Mouse (Mus musculus): ENCODE data around the gene Gm42421. TPM values are rescaled to one million over a fixed set of nuclear protein-coding genes. Genes with fewer than 3 reads are reported as not detected.

The Gm42421 gene
- polyA plus RNA-seq, 1 experiment from 2014 or later: 0.65 TPM

DNA sequence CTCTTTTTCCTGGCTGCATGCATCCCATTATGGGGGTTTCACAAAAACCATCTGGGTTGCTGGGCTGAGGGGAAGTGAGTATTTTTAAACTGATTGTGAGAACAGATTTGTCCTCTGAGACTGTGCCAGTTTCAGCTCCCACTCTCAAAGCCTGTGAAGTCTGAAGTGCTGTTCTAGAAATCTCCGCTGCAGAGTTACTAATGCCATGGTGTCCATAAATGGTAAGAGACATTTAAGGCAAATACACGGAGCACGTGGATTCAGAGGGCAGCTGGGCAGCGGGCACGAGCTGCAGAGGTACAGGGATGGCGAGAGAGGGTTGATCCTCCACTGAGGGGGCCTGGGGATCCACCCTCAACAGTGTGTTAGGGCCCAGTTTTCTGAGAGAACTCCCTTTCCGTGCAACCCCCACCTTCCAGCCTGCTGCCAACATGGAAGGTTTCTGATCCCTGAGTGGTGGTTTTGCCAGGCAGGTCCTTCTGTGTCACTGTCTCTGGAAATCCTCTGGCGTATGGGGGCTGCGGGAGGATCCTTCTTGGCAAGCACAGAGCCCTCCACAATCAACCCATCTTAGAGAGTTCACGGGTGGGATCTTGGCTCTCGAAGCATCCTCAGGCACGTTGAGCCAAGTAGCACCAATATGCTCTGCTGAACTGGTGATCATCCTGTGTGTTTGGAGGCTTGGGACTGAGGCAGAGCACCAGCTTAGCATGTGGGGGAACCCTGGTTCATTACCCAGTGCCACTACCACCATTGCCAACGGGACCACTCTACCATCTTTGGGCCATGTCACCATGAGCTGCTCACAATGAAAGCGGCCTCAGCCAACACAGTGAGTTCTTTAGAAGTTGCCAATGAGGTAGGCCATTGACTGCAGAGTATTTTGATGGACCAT is 15.5 kb downstream of the Gm42421 start:
- H3K4me3 ChIP-seq: no peak overlapping the region
- H3K36me3 ChIP-seq: no peaks in the 10 kb centered on the region
- H3K9me3 ChIP-seq: no peaks in the 10 kb centered on the region
- H3K4me1 ChIP-seq: no peaks in the 10 kb centered on the region
- H3K9ac ChIP-seq: no peak overlapping the region
- 83% methylated on average over 14 of the region's 14 CpGs for WGBS
- no peak overlapping the region for H3K4me2 ChIP-seq
- no peak overlapping the region for H3K27ac ChIP-seq
- H3K27me3 ChIP-seq: no peaks in the 10 kb centered on the region
- no peak for ATAC-seq (ENCODE audit: borderline replicate concordance, extremely low read depth, low FRiP score, low TSS enrichment)

DNA sequence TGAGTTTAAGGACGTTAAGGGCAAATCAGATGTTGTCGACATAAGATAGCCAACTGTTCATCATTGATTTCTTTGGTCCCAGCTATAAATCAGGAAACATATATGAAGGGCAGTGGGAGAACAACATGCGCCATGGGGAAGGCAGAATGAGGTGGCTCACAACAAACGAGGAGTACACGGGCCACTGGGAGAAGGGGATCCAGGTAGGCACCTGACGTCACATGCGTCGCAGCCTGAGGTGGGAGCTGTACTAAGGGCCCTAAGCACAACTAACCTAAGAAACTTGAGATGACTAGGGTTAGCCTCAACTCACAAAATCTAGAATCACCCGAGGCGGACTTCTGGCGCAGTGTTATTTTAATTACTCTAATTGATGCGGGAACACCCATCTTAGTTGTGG is 20.4 kb downstream of the Gm42421 start:
- no peak overlapping the region for H3K27ac ChIP-seq
- H3K27me3 ChIP-seq: no peaks in the 10 kb centered on the region
- no peaks in the 10 kb centered on the region for H3K4me1 ChIP-seq
- H3K4me2 ChIP-seq: no peak overlapping the region
- no peak for ATAC-seq (ENCODE audit: borderline replicate concordance, extremely low read depth, low FRiP score, low TSS enrichment)
- 84% methylated on average over 12 of the region's 12 CpGs for WGBS
- no peak overlapping the region for H3K9ac ChIP-seq
- H3K36me3 ChIP-seq: no peaks in the 10 kb centered on the region
- H3K9me3 ChIP-seq: no peaks in the 10 kb centered on the region
- no peak overlapping the region for H3K4me3 ChIP-seq

DNA sequence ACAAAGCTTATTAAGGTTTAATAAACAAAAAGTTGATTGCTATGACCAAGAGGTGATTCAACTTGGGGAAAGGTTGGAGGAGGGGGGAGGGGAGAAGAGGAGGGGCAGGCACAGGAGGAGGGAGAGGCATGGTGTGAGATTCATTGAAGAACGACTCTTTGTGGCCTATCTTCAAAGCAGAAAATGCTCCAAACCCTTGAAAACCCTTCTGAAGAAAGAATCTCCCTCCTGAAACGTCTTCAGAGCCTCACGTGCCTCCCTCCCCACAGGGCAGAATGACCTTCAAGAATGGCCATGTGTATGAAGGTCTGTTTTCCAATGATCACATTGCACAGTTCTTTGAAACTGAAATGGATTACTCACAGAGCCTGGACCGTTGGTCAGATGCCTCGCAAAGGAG is 22.0 kb downstream of the Gm42421 start:
- ATAC-seq (ENCODE audit: borderline replicate concordance, extremely low read depth, low FRiP score, low TSS enrichment): no peak
- Histone ChIP-seq H3K9me3 (no peaks in the 10 kb centered on the region), H3K4me2 (no peak overlapping the region), H3K4me1 (no peaks in the 10 kb centered on the region), H3K4me3 (no peak overlapping the region), H3K9ac (no peak overlapping the region), H3K27me3 (no peaks in the 10 kb centered on the region), H3K27ac (no peak overlapping the region), H3K36me3 (no peaks in the 10 kb centered on the region)
- WGBS: 36% methylated on average over 5 of the region's 5 CpGs

DNA sequence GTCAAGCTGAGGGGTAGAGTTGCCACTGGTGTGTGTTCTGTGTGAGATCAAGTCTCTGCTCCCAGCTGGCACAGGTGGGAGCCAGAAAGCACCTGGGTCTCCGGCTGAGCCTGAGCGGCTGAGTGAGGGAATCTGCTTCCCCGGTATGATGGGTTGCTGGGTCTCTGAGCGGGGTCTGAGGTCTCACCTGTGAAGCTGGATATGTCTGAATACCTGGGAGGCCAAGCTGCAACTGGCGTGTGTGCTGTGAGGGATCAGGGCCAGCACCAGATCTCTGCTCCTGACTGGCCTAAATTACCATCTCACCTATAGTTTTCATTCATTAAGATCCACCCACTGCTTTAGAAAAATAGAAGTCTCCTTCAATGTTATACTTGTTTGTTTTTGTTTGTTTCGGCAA is 29.1 kb downstream of the Gm42421 start:
- Histone ChIP-seq H3K4me3 (no peak overlapping the region), H3K36me3 (no peaks in the 10 kb centered on the region), H3K27me3 (no peaks in the 10 kb centered on the region), H3K9me3 (no peaks in the 10 kb centered on the region), H3K4me1 (no peaks in the 10 kb centered on the region), H3K4me2 (no peak overlapping the region), H3K27ac (no peak overlapping the region), H3K9ac (no peak overlapping the region)
- WGBS: 86% methylated on average over 6 of the region's 6 CpGs
- ATAC-seq (ENCODE audit: borderline replicate concordance, extremely low read depth, low FRiP score, low TSS enrichment): no peak

DNA sequence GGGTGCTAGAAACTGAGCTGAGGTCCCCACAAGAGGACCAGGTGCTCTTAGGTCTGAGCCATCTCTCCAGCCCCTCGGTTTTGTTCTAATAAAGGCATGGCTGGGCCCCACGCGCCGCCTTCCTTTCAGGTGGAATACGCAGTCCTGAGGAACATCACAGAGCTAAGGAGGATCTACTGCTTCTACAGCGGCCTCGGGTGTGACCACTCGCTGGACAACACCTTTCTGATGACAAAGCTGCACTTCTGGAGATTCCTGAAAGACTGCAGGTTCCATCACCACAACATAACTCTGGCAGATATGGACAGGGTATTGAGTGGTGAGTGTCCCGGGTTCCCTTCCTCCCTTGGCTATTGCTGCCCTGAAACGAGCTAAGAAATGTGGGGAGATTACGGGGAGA is 31.6 kb downstream of the Gm42421 start:
- Histone ChIP-seq H3K27me3 (no peaks in the 10 kb centered on the region), H3K36me3 (no peaks in the 10 kb centered on the region), H3K4me2 (no peak overlapping the region), H3K9ac (no peak overlapping the region), H3K4me3 (no peak overlapping the region), H3K9me3 (no peaks in the 10 kb centered on the region), H3K4me1 (no peaks in the 10 kb centered on the region), H3K27ac (no peak overlapping the region)
- no peak for ATAC-seq (ENCODE audit: borderline replicate concordance, extremely low read depth, low FRiP score, low TSS enrichment)
- 92% methylated on average over 11 of the region's 11 CpGs for WGBS

DNA sequence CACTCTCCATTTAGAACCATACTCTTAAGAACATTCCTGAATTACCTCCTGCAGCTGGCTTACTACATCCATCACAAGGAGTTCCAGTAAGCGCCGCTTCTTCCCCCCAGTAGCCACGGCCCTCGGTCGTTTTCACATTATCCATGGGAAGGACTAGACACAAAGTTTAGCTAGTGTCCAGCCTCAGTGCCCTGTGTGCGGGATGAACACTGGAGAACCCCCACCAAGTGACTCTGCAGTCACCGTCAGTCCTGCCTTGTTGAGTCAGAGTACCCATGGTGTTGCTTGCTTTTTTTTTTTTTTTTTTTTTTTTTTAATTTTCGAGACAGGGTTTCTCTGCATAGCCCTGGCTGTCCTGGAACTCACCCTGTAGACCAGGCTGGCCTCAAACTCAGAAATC is 33.2 kb downstream of the Gm42421 start:
- 86% methylated on average over 8 of the region's 8 CpGs for WGBS
- no peaks in the 10 kb centered on the region for H3K27me3 ChIP-seq
- ATAC-seq (ENCODE audit: borderline replicate concordance, extremely low read depth, low FRiP score, low TSS enrichment): no peak
- no peaks in the 10 kb centered on the region for H3K9me3 ChIP-seq
- H3K4me3 ChIP-seq: no peak overlapping the region
- no peak overlapping the region for H3K4me2 ChIP-seq
- H3K27ac ChIP-seq: no peak overlapping the region
- no peaks in the 10 kb centered on the region for H3K4me1 ChIP-seq
- H3K9ac ChIP-seq: no peak overlapping the region
- no peaks in the 10 kb centered on the region for H3K36me3 ChIP-seq

DNA sequence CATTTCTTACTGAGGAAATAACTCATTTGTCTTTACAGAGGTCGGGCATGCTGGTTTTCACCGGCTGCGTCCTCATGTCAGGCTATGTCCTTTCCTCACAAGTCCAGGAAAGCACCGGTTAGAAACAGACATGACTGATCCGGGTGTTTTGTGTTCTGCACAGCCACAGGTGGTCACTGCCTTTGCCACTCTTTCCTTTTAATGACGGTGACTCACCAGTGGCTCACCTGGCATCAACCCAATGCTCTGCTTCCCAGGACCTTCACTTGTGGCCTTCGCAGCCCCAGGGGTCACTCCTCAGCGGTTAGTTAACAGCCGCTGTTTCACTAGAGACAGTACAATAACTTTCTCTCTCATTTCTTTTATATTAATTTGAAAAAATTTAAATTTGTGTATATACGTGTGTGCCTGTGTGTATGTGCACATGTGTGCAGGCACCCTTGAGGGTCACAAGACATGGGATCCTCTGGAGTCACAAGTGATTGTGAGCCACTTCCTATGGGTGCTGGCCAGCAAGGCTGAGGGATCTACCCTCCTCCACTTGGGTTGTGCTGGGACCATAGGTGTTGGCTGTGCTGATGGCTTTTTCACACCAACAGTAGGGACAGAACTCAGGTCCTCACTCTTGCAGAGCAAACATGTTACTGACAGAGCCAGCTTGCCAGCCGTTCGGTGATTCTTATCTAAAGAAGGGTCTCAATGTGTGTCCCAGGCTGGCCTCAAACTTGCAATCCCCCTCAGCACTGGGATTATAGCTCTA is 37.8 kb downstream of the Gm42421 start:
- H3K27ac ChIP-seq: no peak overlapping the region

DNA sequence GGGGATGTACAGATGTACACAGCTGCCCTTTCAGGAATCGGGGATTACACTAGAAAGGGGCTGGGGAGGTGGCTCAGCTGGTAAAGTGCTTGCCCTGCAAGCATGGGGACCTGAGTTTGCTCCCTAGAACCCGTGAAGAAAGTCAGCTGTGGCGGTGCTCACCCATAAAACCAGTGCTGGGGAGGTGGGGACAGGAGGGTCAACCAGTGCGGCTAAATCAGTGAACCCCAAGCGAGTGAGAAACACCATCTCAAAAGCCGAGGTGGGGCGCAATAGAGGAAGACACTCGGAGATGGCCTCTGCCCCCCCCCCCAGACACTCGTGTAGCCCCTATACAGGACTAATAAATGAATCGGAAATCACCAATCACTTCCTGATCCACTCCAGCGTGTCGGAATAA is 38.7 kb downstream of the Gm42421 start:
- no peak overlapping the region for H3K9ac ChIP-seq
- H3K9me3 ChIP-seq: no peaks in the 10 kb centered on the region
- H3K27ac ChIP-seq: no peak overlapping the region
- no peaks in the 10 kb centered on the region for H3K27me3 ChIP-seq
- H3K4me1 ChIP-seq: no peaks in the 10 kb centered on the region
- H3K4me2 ChIP-seq: no peak overlapping the region
- WGBS: 81% methylated on average over 12 of the region's 12 CpGs
- H3K4me3 ChIP-seq: no peak overlapping the region
- no peaks in the 10 kb centered on the region for H3K36me3 ChIP-seq
- ATAC-seq (ENCODE audit: borderline replicate concordance, extremely low read depth, low FRiP score, low TSS enrichment): no peak

More for the DNA sequence above, 37.8 kb downstream of the Gm42421 start:
- no peak for ATAC-seq (ENCODE audit: borderline replicate concordance, extremely low read depth, low FRiP score, low TSS enrichment)
- no peaks in the 10 kb centered on the region for H3K9me3 ChIP-seq
- no peak overlapping the region for H3K4me3 ChIP-seq
- H3K4me2 ChIP-seq: no peak overlapping the region
- H3K4me1 ChIP-seq: no peaks in the 10 kb centered on the region
- 66% methylated on average over 12 of the region's 12 CpGs for WGBS
- no peaks in the 10 kb centered on the region for H3K27me3 ChIP-seq
- no peaks in the 10 kb centered on the region for H3K36me3 ChIP-seq
- no peak overlapping the region for H3K9ac ChIP-seq

DNA sequence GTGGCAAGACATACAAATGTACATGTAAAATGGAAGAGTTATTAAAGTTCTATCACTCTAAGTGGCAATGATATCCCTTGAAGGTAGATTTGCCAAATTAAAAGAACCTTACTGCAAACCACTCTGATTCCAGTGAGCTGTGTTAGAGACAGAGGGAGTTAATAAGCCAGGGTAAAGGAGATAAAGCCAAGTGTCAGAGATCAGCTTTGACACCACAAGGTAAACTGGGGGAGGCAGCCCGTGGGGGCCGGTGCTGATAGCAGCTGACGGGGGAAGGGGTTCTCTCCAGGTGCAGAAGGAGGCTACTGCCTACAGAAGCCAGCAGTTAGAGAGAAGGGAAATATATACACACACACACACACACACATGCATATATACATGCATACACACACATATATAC is 44.7 kb downstream of the Gm42421 start:
- no peaks in the 10 kb centered on the region for H3K9me3 ChIP-seq
- 23% methylated on average over 3 of the region's 3 CpGs for WGBS
- H3K4me3 ChIP-seq: no peak overlapping the region
- no peaks in the 10 kb centered on the region for H3K27me3 ChIP-seq
- no peaks in the 10 kb centered on the region for H3K4me1 ChIP-seq
- no peak overlapping the region for H3K27ac ChIP-seq
- no peak overlapping the region for H3K9ac ChIP-seq
- no peak for ATAC-seq (ENCODE audit: borderline replicate concordance, extremely low read depth, low FRiP score, low TSS enrichment)
- no peaks in the 10 kb centered on the region for H3K36me3 ChIP-seq
- no peak overlapping the region for H3K4me2 ChIP-seq

DNA sequence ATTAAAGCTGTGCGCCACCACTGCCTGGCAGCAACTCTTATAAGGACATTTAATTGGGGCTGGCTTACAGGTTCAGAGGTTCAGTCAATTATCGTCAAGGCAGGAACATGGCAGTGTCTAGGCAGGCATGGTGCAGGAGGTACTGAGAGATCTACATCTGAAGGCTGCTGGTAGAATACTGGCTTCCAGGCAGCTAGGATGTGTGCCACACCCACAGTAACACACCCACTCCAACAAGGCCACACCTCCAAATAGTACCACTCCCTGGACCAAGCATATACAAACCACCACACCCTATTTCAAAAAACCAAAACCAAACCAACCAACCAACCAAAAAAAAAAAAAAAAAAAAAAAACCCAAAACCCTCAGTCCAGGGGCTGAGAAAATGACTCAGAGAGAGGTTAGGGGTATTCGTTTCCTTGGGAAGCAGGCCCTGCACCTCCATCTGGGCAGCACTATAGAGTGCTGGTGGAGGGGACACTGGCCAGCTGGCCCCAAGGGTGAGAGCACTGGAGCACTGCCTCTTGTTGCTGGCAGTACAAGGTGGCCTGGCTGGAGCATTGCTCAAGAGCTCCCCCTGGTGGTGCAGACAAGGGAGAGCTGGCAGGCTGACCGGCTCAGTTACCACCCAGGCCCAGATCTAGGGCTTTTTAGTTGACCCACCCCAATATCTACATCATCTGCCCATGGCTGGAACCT is 47.1 kb downstream of the Gm42421 start:
- Histone ChIP-seq H3K9ac (no peak overlapping the region), H3K27me3 (no peaks in the 10 kb centered on the region), H3K36me3 (no peaks in the 10 kb centered on the region), H3K4me3 (no peak overlapping the region), H3K27ac (no peak overlapping the region), H3K9me3 (no peaks in the 10 kb centered on the region), H3K4me1 (no peaks in the 10 kb centered on the region), H3K4me2 (no peak overlapping the region)
- peak; percentile 84 for ATAC-seq (ENCODE audit: borderline replicate concordance, extremely low read depth, low FRiP score, low TSS enrichment)
- 49% methylated on average over 4 of the region's 4 CpGs for WGBS

DNA sequence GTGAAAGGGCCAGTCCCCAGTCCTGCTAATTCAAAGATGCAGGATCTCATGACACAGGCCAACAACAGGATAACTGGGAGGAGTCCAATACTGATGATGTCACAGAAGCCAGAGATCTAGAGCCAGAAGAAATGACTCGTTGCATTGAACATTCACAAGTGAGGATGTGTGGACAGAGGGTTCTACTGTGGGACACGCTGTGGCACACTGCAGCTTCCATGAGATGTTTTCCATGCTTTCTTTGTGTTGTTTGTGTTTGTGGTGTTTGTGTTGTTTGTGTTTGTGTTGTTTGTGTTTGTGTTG is 47.6 kb downstream of the Gm42421 start:
- 44% methylated on average over 2 of the region's 2 CpGs for WGBS
- ATAC-seq (ENCODE audit: borderline replicate concordance, extremely low read depth, low FRiP score, low TSS enrichment): peak; percentile 11; the same call in 1 of the 2 replicates
- H3K36me3 ChIP-seq: no peaks in the 10 kb centered on the region
- no peaks in the 10 kb centered on the region for H3K27me3 ChIP-seq
- no peak overlapping the region for H3K4me3 ChIP-seq
- H3K9ac ChIP-seq: no peak overlapping the region
- H3K4me1 ChIP-seq: no peaks in the 10 kb centered on the region
- no peak overlapping the region for H3K4me2 ChIP-seq
- H3K27ac ChIP-seq: no peak overlapping the region
- no peaks in the 10 kb centered on the region for H3K9me3 ChIP-seq

DNA sequence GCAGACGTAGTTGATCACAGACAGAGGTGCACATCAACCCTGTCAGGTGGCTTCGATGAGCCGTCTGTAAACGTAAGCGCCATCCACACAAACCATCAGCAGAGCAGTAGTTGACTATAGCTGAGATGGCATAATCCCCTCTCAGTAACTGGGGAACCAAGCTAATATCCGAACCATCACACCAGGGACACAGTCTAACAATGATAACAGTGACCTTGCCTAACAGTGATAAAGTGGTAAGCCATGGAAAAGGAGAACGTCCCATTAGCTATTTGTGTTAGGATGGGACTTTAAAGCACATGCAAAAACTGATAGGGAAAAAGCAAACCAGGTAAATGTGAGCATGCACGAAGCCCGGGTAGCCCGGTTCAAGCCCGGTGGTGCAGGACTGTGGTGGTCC is 48.3 kb downstream of the Gm42421 start:
- Histone ChIP-seq H3K27me3 (no peaks in the 10 kb centered on the region), H3K27ac (no peak overlapping the region), H3K36me3 (no peaks in the 10 kb centered on the region), H3K4me1 (no peaks in the 10 kb centered on the region), H3K9ac (no peak overlapping the region), H3K4me3 (no peak overlapping the region), H3K4me2 (no peak overlapping the region), H3K9me3 (no peaks in the 10 kb centered on the region)
- no peak for ATAC-seq (ENCODE audit: borderline replicate concordance, extremely low read depth, low FRiP score, low TSS enrichment)
- WGBS: 78% methylated on average over 11 of the region's 11 CpGs
